ENCODE assay signal across 13 mouse cellular contexts in the genomic region with DNA sequence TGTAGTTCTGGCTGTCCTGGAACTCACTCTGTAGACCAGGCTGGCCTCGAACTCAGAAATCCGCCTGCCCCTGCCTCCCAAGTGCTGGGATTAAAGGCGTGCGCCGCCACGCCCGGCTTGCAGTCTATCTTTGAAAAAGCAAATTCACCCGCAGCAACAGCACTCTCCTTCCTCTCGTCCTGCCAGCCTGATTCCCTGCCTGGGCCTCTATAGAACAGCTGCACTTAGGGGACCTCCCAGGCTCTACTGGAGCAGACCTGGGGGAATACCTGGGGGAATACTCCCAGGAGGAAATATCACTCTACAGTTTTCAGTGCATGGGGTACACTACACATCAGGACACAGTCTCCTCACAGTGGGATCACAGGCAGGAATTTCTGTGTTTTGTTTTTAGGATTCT.
"Had no signal": no experiment of that assay in that cellular context is flagged by ENCODE, and none has a peak within 500 bp of the region (broad histone marks: within the 10 kb centered on the region; RNA-seq: fewer than 3 reads in every experiment).

No protein-coding gene starts in this region.

- H3K36me3 ChIP-seq: kidney, embryonic 15.5 days; limb, embryonic 10.5 days; limb, embryonic 13.5 days; liver, embryonic 15.5 days; lung, embryonic 15.5 days; midbrain, embryonic 12.5 days; midbrain, embryonic 15.5 days; neural tube, embryonic 13.5 days had no signal

- H3K9ac ChIP-seq: kidney, embryonic 15.5 days; limb, embryonic 13.5 days; liver, embryonic 15.5 days; lung, embryonic 15.5 days; midbrain, embryonic 12.5 days; midbrain, embryonic 15.5 days had no signal

- H3K4me3 ChIP-seq: kidney, embryonic 15.5 days; layer of hippocampus, adult 2 months; limb, embryonic 10.5 days; limb, embryonic 13.5 days; liver, embryonic 12.5 days; liver, embryonic 15.5 days; lung, embryonic 15.5 days; midbrain, embryonic 12.5 days; midbrain, embryonic 15.5 days; neural tube, embryonic 13.5 days had no signal

- H3K9me3 ChIP-seq: kidney, embryonic 15.5 days; limb, embryonic 10.5 days; limb, embryonic 13.5 days; liver, embryonic 12.5 days; liver, embryonic 15.5 days; lung, embryonic 15.5 days; midbrain, embryonic 12.5 days; midbrain, embryonic 15.5 days; neural tube, embryonic 13.5 days had no signal

- H3K27me3 ChIP-seq: kidney, embryonic 15.5 days; limb, embryonic 13.5 days; midbrain, embryonic 15.5 days; neural tube, embryonic 13.5 days had no signal

- H3K4me2 ChIP-seq: kidney, embryonic 15.5 days; limb, embryonic 13.5 days; liver, embryonic 12.5 days; lung, embryonic 15.5 days; midbrain, embryonic 12.5 days; midbrain, embryonic 15.5 days; neural tube, embryonic 13.5 days had no signal

- ATAC-seq: intestine, postnatal 0 days; liver, embryonic 12.5 days; midbrain, embryonic 15.5 days had no signal

- H3K27ac ChIP-seq: kidney, embryonic 15.5 days; layer of hippocampus, adult 2 months; limb, embryonic 10.5 days; limb, embryonic 13.5 days; liver, embryonic 12.5 days; liver, embryonic 15.5 days; lung, embryonic 15.5 days; macrophage; midbrain, embryonic 12.5 days; midbrain, embryonic 15.5 days; neural tube, embryonic 13.5 days; stomach, postnatal 0 days had no signal
